Mouse (Mus musculus) liver, embryonic 11.5 days (tissue): ENCODE results near the gene Cox10. TPM values are rescaled to one million over a fixed set of nuclear protein-coding genes. Genes with fewer than 3 reads are reported as not detected.

Experiments
- ATAC-seq: fragments of 200-750 bp; cut with Nextera tagmentation; replicated peaks from 2 replicates; pipeline ENCODE4 v1.8.0; 2017; ENCODE audit warnings: moderate number of reproducible peaks, mild to moderate bottlenecking, moderate TSS enrichment, moderate library complexity; ENCODE audit not compliant: low FRiP score
- DNase-seq: peaks from one replicate; pipeline ENCODE4 v3.0.0-alpha.2; 2017; ENCODE audit warnings: low spot score
- H3K27ac ChIP-seq: fragments of 300-500 bp; sonication (generic); 2 replicates; pipeline ENCODE4 v1.5.1; 2014; ENCODE audit warnings: mild to moderate bottlenecking, low read depth, low read length, control low read depth
- H3K27me3 ChIP-seq: fragments of 300-500 bp; sonication (generic); replicated peaks from 2 replicates; pipeline ENCODE4 v1.6.1; 2014; ENCODE audit warnings: low read length, mixed read lengths; ENCODE audit not compliant: control insufficient read depth, insufficient read depth
- H3K36me3 ChIP-seq: fragments of 300-500 bp; sonication (generic); 2 replicates; pipeline ENCODE4 v1.6.1; 2014; ENCODE audit warnings: mild to moderate bottlenecking, low read length, moderate library complexity, mixed read lengths; ENCODE audit not compliant: control insufficient read depth, insufficient read depth
- H3K4me1 ChIP-seq: fragments of 300-500 bp; sonication (generic); replicated peaks from 2 replicates; pipeline ENCODE4 v1.6.1; 2014; ENCODE audit warnings: low read length, mixed read lengths; ENCODE audit not compliant: control insufficient read depth, insufficient read depth
- H3K4me2 ChIP-seq: fragments of 300-500 bp; sonication (generic); 2 replicates; pipeline ENCODE4 v1.6.1; 2014; ENCODE audit warnings: mild to moderate bottlenecking, control low read depth, moderate library complexity
- H3K4me3 ChIP-seq: fragments of 300-500 bp; sonication (generic); 2 replicates; pipeline ENCODE4 v1.5.1; 2014; ENCODE audit warnings: low read depth, low read length, control low read depth
- H3K9ac ChIP-seq: fragments of 300-500 bp; sonication (generic); 2 replicates; pipeline ENCODE4 v1.6.1; 2014; ENCODE audit warnings: low read depth, low read length, control low read depth
- H3K9me3 ChIP-seq: fragments of 300-500 bp; sonication (generic); 2 replicates; pipeline ENCODE4 v1.6.1; 2016; ENCODE audit warnings: low read length, inconsistent platforms, mixed read lengths; ENCODE audit not compliant: control insufficient read depth
- WGBS: fragments of 180-500 bp; shearing (Covaris S2); extraction: QIAGEN DNeasy Blood & Tissue Kit; methylation state at CpG from one replicate; pipeline ENCODE4 v1.1.7; 2014; 5-methylcytosine and 5-hydroxymethylcytosine counted together
- polyA plus RNA-seq: library from polyadenylated mRNA; unstranded; fragments of >200 nt; fragmentation: Nextera tagmentation; extraction: Ambion mirVana; gene quantifications from 2 replicates; pipeline ENCODE4 v1.2.1, GENCODE M21; 2014

Gene Cox10
- polyA plus RNA-seq, 1 experiment from 2014 or later = 29.8 TPM

DNA sequence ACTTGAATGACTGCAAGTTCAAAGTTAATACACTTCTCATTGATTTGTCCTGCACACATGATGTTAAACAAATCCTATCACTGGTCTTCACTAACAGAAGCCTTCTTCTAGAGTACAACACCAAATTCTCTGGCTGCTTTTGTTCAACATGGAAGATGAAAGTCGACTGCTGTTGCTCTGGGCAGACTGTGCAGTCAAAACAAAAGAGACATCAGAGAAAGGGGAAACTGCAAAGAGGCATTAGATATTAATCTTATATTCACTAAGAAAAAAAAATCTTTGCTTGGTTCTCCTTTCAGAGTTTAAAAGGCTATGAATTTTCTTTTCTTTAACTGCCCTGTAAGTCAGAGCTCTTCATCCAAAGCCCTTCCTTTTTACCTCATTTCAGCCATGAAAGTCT lies 39.7 kb downstream of the Cox10 start:
- no peak overlapping the region for H3K4me2 ChIP-seq
- DNase-seq = no peak
- no peaks in the 10 kb centered on the region for H3K27me3 ChIP-seq
- no peak overlapping the region for H3K27ac ChIP-seq
- WGBS = 57% methylated on average over 1 of the region's 1 CpGs
- no peak for ATAC-seq
- no peak overlapping the region for H3K4me3 ChIP-seq
- peaks cover 3% of the 10 kb centered on the region; the same call in 1 of the 2 replicates for H3K36me3 ChIP-seq
- H3K9ac ChIP-seq = no peak overlapping the region
- no peaks in the 10 kb centered on the region for H3K9me3 ChIP-seq
- peaks cover 24% of the 10 kb centered on the region for H3K4me1 ChIP-seq

DNA sequence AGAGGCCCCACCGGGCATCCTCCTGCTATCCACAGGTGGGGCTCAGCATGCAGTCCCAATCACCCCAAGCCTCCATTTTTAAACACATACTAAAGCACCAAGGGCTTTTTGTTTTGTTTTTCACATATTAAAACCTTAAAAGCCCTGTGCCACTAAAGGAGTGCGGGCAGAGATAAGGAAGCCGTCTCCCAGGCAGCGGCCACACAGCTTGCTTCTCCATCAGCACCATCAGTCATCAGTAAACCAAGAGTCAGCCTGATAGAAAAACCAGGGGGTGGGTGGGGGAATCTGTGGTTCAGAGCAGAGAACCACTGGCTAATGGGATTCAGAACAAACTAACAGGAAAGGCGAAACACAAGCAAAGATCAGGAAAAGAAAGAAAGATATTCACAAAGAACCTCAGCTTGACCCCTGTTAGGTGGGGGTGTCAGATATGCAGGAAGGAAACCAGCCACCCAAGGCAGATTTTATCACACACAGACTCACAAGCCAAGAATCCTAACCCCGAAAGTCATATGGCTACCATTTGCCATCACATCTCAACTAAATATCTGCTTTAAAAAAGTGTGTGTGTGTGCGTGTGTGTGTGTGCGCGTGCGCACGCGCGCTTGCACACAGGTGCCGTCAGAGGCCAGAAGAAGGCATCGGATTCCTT lies 41.7 kb downstream of the Cox10 start:
- DNase-seq = peak; percentile 32
- 48% methylated on average over 15 of the region's 15 CpGs for WGBS
- ATAC-seq = peak; percentile 63; the same call in 1 of the 2 replicates
- H3K9ac ChIP-seq = no peak overlapping the region
- no peak overlapping the region for H3K27ac ChIP-seq
- no peaks in the 10 kb centered on the region for H3K9me3 ChIP-seq
- no peak overlapping the region for H3K4me3 ChIP-seq
- peaks cover 24% of the 10 kb centered on the region for H3K4me1 ChIP-seq
- H3K36me3 ChIP-seq = no peaks in the 10 kb centered on the region
- no peaks in the 10 kb centered on the region for H3K27me3 ChIP-seq
- no peak overlapping the region for H3K4me2 ChIP-seq

DNA sequence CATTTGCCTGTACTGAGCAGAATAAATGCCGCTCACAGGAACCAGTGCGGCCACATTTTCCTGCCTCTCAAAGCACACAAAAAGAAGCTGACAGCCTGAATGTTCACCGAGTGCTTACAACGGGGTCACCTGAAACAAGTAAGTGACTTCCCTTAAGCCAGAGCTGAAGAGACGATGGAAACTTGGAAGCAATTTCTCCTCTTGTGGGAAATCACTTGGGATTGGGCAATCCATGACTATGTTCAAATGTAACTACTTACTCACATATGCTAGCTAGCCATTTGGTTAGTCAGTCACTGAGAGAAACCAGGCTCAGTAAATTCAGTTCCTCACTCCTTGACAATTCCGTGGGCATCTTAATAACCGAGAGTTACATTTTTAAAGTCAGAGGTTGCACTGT lies 43.0 kb downstream of the Cox10 start:
- no peak for ATAC-seq
- Histone ChIP-seq H3K9me3 (no peaks in the 10 kb centered on the region), H3K4me2 (no peak overlapping the region), H3K36me3 (no peaks in the 10 kb centered on the region), H3K27ac (no peak overlapping the region), H3K4me1 (peaks cover 24% of the 10 kb centered on the region), H3K27me3 (no peaks in the 10 kb centered on the region), H3K9ac (no peak overlapping the region), H3K4me3 (no peak overlapping the region)
- 76% methylated on average over 7 of the region's 7 CpGs for WGBS
- DNase-seq = no peak

DNA sequence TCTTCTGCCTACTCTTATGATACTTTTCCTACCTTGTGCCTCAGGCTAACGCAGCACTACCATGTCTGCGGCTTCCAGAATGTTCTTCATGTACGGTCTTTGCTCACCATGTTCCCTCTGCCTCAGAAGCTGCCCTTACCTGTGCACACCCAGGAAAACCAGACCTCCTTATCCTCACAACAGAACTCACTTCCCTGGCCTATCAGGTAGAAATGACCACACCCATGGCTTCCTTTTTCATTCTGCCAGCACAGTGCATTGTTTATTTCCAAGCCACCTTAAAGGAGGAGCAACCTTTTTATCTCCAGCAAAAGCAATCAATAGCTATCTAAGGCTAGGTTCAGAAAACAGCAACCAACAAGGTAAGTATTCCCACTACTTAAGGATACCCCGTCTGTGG lies 43.6 kb downstream of the Cox10 start:
- H3K9me3 ChIP-seq = no peaks in the 10 kb centered on the region
- H3K4me2 ChIP-seq = no peak overlapping the region
- WGBS = 77% methylated on average over 4 of the region's 4 CpGs
- H3K27me3 ChIP-seq = no peaks in the 10 kb centered on the region
- no peak overlapping the region for H3K9ac ChIP-seq
- ATAC-seq (no peak), DNase-seq (peak; percentile 24)
- H3K4me3 ChIP-seq = no peak overlapping the region
- H3K4me1 ChIP-seq = peaks cover 24% of the 10 kb centered on the region
- no peaks in the 10 kb centered on the region for H3K36me3 ChIP-seq
- no peak overlapping the region for H3K27ac ChIP-seq

DNA sequence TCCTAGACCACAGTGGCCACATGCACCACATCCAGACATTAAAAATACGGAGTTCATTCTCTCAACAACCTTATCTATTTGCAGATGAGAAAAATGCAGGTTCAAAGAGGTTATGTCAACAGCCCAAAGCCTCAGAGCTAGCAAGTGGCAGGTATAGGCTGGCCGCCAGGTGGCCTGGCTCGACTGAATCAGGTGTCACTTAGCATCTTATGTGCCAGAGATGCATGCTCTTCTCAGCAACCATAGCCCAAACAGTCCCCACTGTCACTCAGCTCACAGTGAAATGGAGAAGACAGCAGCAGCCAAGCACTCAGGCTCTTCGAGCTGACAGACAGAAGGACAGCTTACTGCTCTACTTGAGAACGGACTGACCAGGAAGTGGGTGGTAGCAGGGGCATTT lies 44.6 kb downstream of the Cox10 start:
- H3K27me3 ChIP-seq = no peaks in the 10 kb centered on the region
- H3K9me3 ChIP-seq = no peaks in the 10 kb centered on the region
- no peak for ATAC-seq
- WGBS = 76% methylated on average over 5 of the region's 5 CpGs
- H3K4me2 ChIP-seq = no peak overlapping the region
- H3K4me1 ChIP-seq = peaks cover 24% of the 10 kb centered on the region
- no peak overlapping the region for H3K4me3 ChIP-seq
- H3K36me3 ChIP-seq = no peaks in the 10 kb centered on the region; the same call in 1 of the 2 replicates
- H3K9ac ChIP-seq = no peak overlapping the region
- DNase-seq = peak; percentile 22
- no peak overlapping the region for H3K27ac ChIP-seq

DNA sequence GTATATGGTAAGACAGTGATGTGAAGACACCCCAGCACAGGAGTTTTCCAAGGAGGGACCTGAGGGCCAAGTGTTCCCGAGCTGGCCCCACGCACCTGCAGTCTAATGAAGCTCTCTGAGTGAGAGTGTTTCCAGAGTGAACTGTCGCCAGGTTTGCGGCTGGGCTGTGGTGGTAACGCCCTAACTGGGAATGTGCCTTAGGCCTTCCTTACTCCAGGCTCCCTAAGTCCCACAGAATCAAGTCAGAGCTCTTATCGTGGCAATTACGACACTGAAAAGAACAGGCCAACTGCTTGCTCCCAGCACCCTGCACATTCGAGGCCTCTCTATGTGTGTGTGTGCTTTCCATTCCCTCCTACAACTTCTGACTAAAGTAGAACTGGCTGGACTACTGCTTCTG lies 51.8 kb downstream of the Cox10 start:
- no peak overlapping the region for H3K4me3 ChIP-seq
- no peak overlapping the region for H3K9ac ChIP-seq
- no peak overlapping the region for H3K27ac ChIP-seq
- no peaks in the 10 kb centered on the region for H3K9me3 ChIP-seq
- H3K4me2 ChIP-seq = no peak overlapping the region
- H3K4me1 ChIP-seq = peaks cover 13% of the 10 kb centered on the region
- no peaks in the 10 kb centered on the region for H3K27me3 ChIP-seq
- WGBS = 75% methylated on average over 8 of the region's 8 CpGs
- no peak for DNase-seq
- no peak for ATAC-seq
- no peaks in the 10 kb centered on the region; the same call in 1 of the 2 replicates for H3K36me3 ChIP-seq

DNA sequence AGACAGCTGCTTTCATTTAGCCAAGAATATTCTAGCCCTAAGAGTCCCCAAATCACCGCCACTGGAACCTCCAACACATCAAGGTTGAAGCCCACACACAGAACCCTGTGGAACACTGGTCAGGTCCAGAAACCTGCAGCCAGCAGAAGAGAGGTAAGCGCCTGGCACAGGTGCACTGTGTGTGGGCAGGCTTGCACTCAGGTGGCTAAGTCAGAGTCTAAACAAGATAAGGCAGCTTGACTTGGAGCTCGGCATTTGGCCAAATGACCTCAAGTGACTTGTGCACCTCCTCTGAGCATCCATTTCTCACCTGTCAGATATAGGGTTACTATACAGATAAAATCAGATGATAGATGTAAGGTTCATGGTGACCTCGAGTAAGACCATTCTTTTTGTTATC lies 53.4 kb downstream of the Cox10 start:
- no peak overlapping the region for H3K4me2 ChIP-seq
- DNase-seq (no peak), ATAC-seq (no peak)
- no peak overlapping the region for H3K9ac ChIP-seq
- H3K36me3 ChIP-seq = no peaks in the 10 kb centered on the region; the same call in 1 of the 2 replicates
- 63% methylated on average over 4 of the region's 4 CpGs for WGBS
- H3K9me3 ChIP-seq = no peaks in the 10 kb centered on the region
- H3K4me3 ChIP-seq = no peak overlapping the region
- H3K27me3 ChIP-seq = no peaks in the 10 kb centered on the region
- no peak overlapping the region for H3K27ac ChIP-seq
- H3K4me1 ChIP-seq = peaks cover 13% of the 10 kb centered on the region

DNA sequence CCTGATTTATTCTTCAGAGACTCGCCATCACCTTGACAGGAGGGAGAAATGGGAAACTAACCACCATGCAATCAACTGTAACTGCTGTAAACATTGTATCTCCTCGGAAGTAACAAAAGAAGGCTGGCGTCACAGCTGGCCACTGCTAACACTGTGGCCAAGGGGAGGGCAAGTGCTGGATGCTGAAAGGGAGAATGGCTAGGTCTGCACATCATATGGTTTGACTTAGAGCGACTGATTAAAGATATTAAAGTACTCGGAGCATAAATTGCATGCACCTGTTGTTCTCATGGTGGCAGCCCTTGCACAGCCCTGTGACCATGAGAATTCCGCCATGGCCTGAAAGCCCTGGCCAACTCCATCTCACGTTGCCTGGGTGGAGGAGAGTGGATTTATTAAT lies 54.7 kb downstream of the Cox10 start:
- no peaks in the 10 kb centered on the region for H3K27me3 ChIP-seq
- no peak overlapping the region for H3K4me3 ChIP-seq
- no peak overlapping the region for H3K9ac ChIP-seq
- H3K36me3 ChIP-seq = no peaks in the 10 kb centered on the region
- ATAC-seq = no peak
- peaks cover 13% of the 10 kb centered on the region for H3K4me1 ChIP-seq
- H3K27ac ChIP-seq = no peak overlapping the region
- no peak overlapping the region for H3K4me2 ChIP-seq
- no peaks in the 10 kb centered on the region for H3K9me3 ChIP-seq
- WGBS = 78% methylated on average over 7 of the region's 7 CpGs
- peak; percentile 9 for DNase-seq

DNA sequence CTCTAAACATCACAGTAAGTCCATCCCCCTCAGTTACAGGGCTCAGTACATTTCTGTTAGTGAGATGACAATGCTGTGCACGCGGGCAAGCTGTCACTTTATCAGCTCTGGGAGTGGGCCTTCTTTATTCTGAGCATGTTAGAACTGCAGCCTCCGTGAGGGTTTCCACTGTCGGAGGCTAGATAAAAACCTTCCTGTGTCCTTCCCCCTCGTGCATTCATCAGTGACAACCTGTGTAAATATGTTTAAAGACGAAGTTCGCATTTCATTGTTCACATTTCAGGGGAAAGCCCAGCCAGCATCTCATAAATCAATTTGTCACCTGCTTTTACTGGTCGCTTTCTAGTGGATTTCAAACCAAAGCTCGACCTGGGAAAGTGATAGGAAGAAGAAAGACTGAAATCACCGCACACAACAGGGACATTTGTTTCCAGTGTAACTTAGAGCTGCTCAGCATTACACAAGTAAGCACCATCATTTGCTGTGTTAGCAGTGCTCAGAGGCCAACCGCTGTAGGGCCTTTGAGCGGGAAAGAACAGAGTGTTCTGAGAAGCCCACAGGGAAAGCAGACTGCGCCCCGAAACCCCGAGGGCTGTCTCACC lies 55.8 kb downstream of the Cox10 start:
- Histone ChIP-seq H3K9ac (no peak overlapping the region), H3K4me3 (no peak overlapping the region), H3K27ac (no peak overlapping the region), H3K9me3 (no peaks in the 10 kb centered on the region), H3K36me3 (no peaks in the 10 kb centered on the region), H3K27me3 (no peaks in the 10 kb centered on the region), H3K4me2 (no peak overlapping the region), H3K4me1 (peaks cover 19% of the 10 kb centered on the region)
- ATAC-seq (no peak), DNase-seq (peak; percentile 30)
- 52% methylated on average over 15 of the region's 15 CpGs for WGBS
